Mouse (Mus musculus): ENCODE results near the gene Bcam. TPM values are rescaled to one million over a fixed set of nuclear protein-coding genes. Genes with fewer than 3 reads are reported as not detected.

The Bcam gene
- polyA plus RNA-seq, 1 experiment from 2014 or later, result 6.4 TPM

DNA sequence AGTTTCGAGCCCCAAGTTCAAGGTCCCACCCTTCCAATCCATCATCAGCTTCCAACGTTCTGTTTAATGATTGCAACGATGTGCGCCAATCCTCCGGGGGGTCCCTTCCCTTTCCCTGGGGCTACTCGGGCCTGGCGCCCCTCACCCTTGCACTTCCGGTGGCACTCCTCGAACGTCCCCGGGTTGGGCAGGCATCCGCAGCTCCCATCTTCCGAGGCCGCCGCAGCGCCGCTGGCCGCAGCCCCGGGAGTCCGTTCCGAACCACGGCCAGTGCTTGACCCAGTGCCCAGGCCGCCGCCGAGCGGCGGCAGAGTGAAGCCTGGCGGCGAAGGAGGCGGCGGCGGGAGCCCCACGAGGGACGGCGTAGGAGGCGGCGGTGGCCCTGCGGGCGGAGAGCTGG is 56.0 kb downstream of the Bcam start:
- WGBS, result under 1% methylated on average over 39 of the region's 39 CpGs
- no peak for ATAC-seq
- Histone ChIP-seq H3K27me3 (no peaks in the 10 kb centered on the region), H3K4me3 (replicated peaks) (peak overlapping the region; percentile 100), H3K4me2 (replicated peaks) (peak overlapping the region; percentile 99), H3K36me3 (peaks cover 50% of the 10 kb centered on the region), H3K9ac (replicated peaks) (peak overlapping the region; percentile 96), H3K4me1 (replicated peaks) (peaks cover 18% of the 10 kb centered on the region), H3K27ac (peak overlapping the region; percentile 75), H3K9me3 (no peaks in the 10 kb centered on the region)

DNA sequence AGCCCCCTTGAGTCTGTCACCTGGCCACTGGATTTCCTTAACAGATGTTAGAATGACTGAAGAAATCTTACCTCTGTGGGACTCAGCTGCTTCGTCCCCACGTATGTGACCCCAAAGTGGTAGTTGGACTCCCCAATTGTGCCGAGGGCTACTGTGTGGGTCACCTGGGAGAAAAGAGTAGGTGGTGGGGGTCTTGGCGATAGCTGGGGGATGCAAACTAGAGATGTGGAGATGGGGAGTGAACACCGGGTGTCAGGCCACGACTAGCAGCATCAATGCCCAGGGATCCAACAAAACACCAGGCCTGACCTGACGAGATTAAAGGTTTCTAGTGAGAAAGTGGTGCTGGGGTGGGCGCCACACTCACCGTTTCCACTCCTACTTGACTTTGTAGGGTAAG is 57.2 kb downstream of the Bcam start:
- H3K27ac ChIP-seq, result no peak overlapping the region
- peaks cover 18% of the 10 kb centered on the region for H3K4me1 ChIP-seq (replicated peaks)
- no peak overlapping the region for H3K4me2 ChIP-seq (replicated peaks)
- H3K9ac ChIP-seq (replicated peaks), result no peak overlapping the region
- H3K9me3 ChIP-seq, result no peaks in the 10 kb centered on the region
- H3K4me3 ChIP-seq (replicated peaks), result no peak overlapping the region
- ATAC-seq, result no peak
- H3K36me3 ChIP-seq, result peaks cover 50% of the 10 kb centered on the region
- WGBS, result 92% methylated on average over 9 of the region's 9 CpGs
- no peaks in the 10 kb centered on the region for H3K27me3 ChIP-seq

DNA sequence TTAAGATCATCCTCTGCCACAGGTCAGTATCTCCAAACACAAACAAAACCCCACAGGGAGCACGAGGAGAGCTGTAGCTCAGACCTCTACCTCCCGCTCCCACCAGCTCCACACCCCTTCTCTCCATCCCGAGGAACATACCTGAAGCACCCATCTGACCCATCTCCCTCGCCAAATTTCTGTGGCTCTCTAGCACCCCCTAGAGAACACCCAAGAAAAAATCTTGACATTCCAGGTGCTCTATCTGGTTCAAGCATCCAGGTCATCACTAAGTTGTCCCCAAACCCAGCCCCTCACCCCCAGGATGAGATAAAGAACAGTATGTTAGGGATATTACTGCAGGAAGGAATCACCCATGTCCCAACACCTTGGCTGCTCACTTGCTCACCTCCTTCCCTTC is 57.6 kb downstream of the Bcam start:
- ATAC-seq, result no peak
- Histone ChIP-seq H3K27me3 (no peaks in the 10 kb centered on the region), H3K27ac (no peak overlapping the region), H3K36me3 (peaks cover 50% of the 10 kb centered on the region), H3K4me2 (replicated peaks) (no peak overlapping the region), H3K4me1 (replicated peaks) (peaks cover 18% of the 10 kb centered on the region), H3K4me3 (replicated peaks) (no peak overlapping the region), H3K9ac (replicated peaks) (no peak overlapping the region), H3K9me3 (no peaks in the 10 kb centered on the region)
- 60% methylated on average over 4 of the region's 4 CpGs for WGBS

DNA sequence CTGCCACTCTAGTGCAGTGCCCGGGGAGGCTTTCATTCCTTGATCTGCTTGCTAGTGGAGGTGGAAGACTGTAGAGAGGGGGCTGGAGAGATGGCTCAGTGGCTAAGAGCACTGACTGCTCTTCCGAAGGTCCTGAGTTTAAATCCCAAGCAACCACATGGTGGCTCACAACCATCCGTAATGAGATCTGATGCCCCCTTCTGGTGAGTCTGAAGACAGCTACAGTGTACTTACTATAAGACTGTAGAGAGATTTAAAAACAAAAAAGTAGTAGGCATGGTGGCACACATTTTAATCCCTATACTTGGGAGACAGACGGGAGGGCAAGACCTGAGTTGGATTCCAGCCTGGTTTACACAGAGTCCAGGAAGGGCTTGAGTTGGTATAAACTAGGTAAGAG is 58.4 kb downstream of the Bcam start:
- Histone ChIP-seq H3K4me1 (replicated peaks) (peaks cover 18% of the 10 kb centered on the region), H3K27me3 (no peaks in the 10 kb centered on the region), H3K9ac (replicated peaks) (no peak overlapping the region), H3K27ac (no peak overlapping the region), H3K4me2 (replicated peaks) (no peak overlapping the region), H3K4me3 (replicated peaks) (no peak overlapping the region), H3K9me3 (no peaks in the 10 kb centered on the region), H3K36me3 (peaks cover 57% of the 10 kb centered on the region)
- no peak for ATAC-seq
- WGBS, result 76% methylated on average over 4 of the region's 4 CpGs

DNA sequence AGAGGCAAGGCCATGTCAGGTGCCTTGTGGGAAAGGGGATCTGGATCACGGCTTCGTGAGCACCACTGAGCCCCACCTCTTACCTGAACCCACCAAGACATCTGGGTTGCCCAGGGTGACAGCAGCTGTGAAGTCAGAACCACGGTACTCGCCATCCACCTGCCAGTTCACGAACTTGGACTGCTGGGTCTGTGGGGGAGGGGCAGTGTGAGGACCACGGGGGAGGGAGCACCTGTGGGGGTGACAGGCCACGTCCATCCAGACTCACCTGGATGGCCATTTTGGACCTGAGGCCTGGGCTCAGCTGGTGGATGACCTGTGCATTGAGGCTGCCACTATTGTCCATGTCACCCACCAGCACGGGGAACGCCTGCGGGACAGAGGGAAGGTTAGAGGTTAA is 60.2 kb downstream of the Bcam start:
- Histone ChIP-seq H3K4me1 (replicated peaks) (peaks cover 12% of the 10 kb centered on the region), H3K9ac (replicated peaks) (no peak overlapping the region), H3K36me3 (peaks cover 71% of the 10 kb centered on the region), H3K4me2 (replicated peaks) (no peak overlapping the region), H3K9me3 (no peaks in the 10 kb centered on the region), H3K4me3 (replicated peaks) (no peak overlapping the region), H3K27me3 (no peaks in the 10 kb centered on the region), H3K27ac (no peak overlapping the region)
- ATAC-seq, result no peak
- WGBS, result 97% methylated on average over 10 of the region's 10 CpGs

Other genes starting within 250 kb of the Bcam start
- gene Ppp1r37, start 207.9 kb downstream of the Bcam start, polyA plus RNA-seq (2015; fragmentation: Nextera tagmentation; extraction: Ambion mirVana), result 25.7 and 37.0 TPM in 2 replicates
- 0.26 and 0.31 TPM in 2 replicates for gene Zfp296, start 193.7 kb downstream of the Bcam start, polyA plus RNA-seq (2015; fragmentation: Nextera tagmentation; extraction: Ambion mirVana)
- gene Gemin7, start 193.4 kb downstream of the Bcam start, polyA plus RNA-seq (2015; fragmentation: Nextera tagmentation; extraction: Ambion mirVana), result 134 and 138 TPM in 2 replicates
- 54.0 and 65.0 TPM in 2 replicates for gene Clasrp, start 166.5 kb downstream of the Bcam start, polyA plus RNA-seq (2015; fragmentation: Nextera tagmentation; extraction: Ambion mirVana)
- gene Relb, start 141.6 kb downstream of the Bcam start, polyA plus RNA-seq (2015; fragmentation: Nextera tagmentation; extraction: Ambion mirVana), result 3.8 and 4.1 TPM in 2 replicates
- gene Clptm1, start 106.0 kb downstream of the Bcam start, polyA plus RNA-seq (2015; fragmentation: Nextera tagmentation; extraction: Ambion mirVana), result 86.6 and 97.5 TPM in 2 replicates
- gene Apoc2, start 93.1 kb downstream of the Bcam start, polyA plus RNA-seq (2015; fragmentation: Nextera tagmentation; extraction: Ambion mirVana), result 0.23 TPM in 1 of 2 replicates, not detected in the other
- gene Gm44805, start 89.6 kb downstream of the Bcam start, polyA plus RNA-seq (2015; fragmentation: Nextera tagmentation; extraction: Ambion mirVana), result not detected in 2 replicates
- gene Apoc4, start 89.5 kb downstream of the Bcam start, polyA plus RNA-seq (2015; fragmentation: Nextera tagmentation; extraction: Ambion mirVana), result not detected in 2 replicates
- 0.94 and 1.0 TPM in 2 replicates for gene Apoc1, start 78.4 kb downstream of the Bcam start, polyA plus RNA-seq (2015; fragmentation: Nextera tagmentation; extraction: Ambion mirVana)
- gene Apoe, start 71.8 kb downstream of the Bcam start, polyA plus RNA-seq (2015; fragmentation: Nextera tagmentation; extraction: Ambion mirVana), result 173 and 194 TPM in 2 replicates
- gene Tomm40, start 55.6 kb downstream of the Bcam start, polyA plus RNA-seq (2015; fragmentation: Nextera tagmentation; extraction: Ambion mirVana), result 105 and 125 TPM in 2 replicates
- gene Nectin2, start 20.5 kb downstream of the Bcam start, polyA plus RNA-seq (2015; fragmentation: Nextera tagmentation; extraction: Ambion mirVana), result 40.6 and 48.0 TPM in 2 replicates
- 0.32 TPM in 1 of 2 replicates, not detected in the other for gene Cblc, start 25.8 kb upstream of the Bcam start, polyA plus RNA-seq (2015; fragmentation: Nextera tagmentation; extraction: Ambion mirVana)
- gene Bcl3, start 51.8 kb upstream of the Bcam start, polyA plus RNA-seq (2015; fragmentation: Nextera tagmentation; extraction: Ambion mirVana), result 0.27 and 0.88 TPM in 2 replicates
- gene Gm19345, start 81.0 kb upstream of the Bcam start, polyA plus RNA-seq (2015; fragmentation: Nextera tagmentation; extraction: Ambion mirVana), result 5.7 and 6.6 TPM in 2 replicates
- gene Ceacam16, start 90.3 kb upstream of the Bcam start, polyA plus RNA-seq (2015; fragmentation: Nextera tagmentation; extraction: Ambion mirVana), result 0.54 and 0.62 TPM in 2 replicates
- gene Ceacam19, start 116.9 kb upstream of the Bcam start, polyA plus RNA-seq (2015; fragmentation: Nextera tagmentation; extraction: Ambion mirVana), result not detected in 2 replicates
- 5.3 and 6.2 TPM in 2 replicates for gene Pvr, start 150.1 kb upstream of the Bcam start, polyA plus RNA-seq (2015; fragmentation: Nextera tagmentation; extraction: Ambion mirVana)
- gene Igsf23, start 179.7 kb upstream of the Bcam start, polyA plus RNA-seq (2015; fragmentation: Nextera tagmentation; extraction: Ambion mirVana), result not detected in 2 replicates
- not detected in 2 replicates for gene Ceacam20, start 194.4 kb upstream of the Bcam start, polyA plus RNA-seq (2015; fragmentation: Nextera tagmentation; extraction: Ambion mirVana)
- gene Nlrp9b, start 220.4 kb upstream of the Bcam start, polyA plus RNA-seq (2015; fragmentation: Nextera tagmentation; extraction: Ambion mirVana), result not detected in 2 replicates